Mouse (Mus musculus) MEL-GATA-1-ER (cell line): ENCODE data around the gene Sfr1.

Source experiments
- DNase-seq: peaks from one replicate; pipeline ENCODE4 v3.0.0-alpha.2; 2012; ENCODE audit warnings: low read depth; ENCODE audit errors: extremely low read depth

The Sfr1 gene

GRCm38 (mm10) chr19:47750391-47750790, 18.9 kb downstream of the Sfr1 start:
- DNase-seq, result no peak

- no peak for DNase-seq
Observed at GRCm38 (mm10) chr19:47752456-47752855, 21.0 kb downstream of the Sfr1 start.

- DNase-seq, result no peak
Observed at GRCm38 (mm10) chr19:47753921-47754320, 22.4 kb downstream of the Sfr1 start.

GRCm38 (mm10) chr19:47754931-47755330, 23.4 kb downstream of the Sfr1 start:
- no peak for DNase-seq

- no peak for DNase-seq
Observed at GRCm38 (mm10) chr19:47755625-47756024, 24.1 kb downstream of the Sfr1 start.

DNA sequence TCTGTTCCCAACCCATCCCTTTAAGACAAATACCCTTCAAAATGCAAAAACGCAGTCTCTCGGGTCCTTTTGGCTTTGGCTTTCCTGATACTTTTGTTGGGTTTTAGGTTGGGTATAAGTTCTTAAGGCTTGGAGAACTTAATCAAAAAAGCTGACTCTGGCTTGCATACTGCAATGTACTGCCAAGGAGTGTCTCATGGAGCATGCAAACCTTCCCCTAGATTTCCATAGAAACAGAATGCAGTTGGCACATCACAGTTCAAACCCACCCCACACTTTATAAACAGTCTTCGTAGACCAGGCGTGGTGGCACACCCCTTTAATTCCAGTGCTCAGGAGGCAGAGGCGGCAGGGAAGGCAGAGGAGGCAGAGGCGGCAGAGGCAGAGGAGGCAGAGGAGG, 46.4 kb downstream of the Sfr1 start:
- DNase-seq, result no peak

DNA sequence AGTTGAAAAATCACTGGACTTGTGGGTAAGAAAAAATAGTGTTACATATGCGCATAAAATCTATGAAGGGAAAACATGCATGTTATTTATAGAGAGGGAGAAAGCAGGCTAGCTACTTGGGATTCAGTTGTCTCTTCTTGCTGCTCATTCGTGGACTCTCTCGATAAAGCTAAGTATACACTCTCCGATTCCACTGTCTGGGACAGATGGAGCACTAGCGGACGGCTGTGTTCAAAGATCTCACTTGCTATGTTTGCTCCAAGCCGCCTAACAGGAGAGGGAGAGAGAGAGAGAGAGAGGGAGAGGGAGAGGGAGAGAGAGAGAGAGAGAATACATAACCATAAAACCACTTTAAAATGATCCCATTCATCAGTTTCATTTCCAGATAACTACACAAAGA, 48.7 kb downstream of the Sfr1 start:
- no peak for DNase-seq

DNA sequence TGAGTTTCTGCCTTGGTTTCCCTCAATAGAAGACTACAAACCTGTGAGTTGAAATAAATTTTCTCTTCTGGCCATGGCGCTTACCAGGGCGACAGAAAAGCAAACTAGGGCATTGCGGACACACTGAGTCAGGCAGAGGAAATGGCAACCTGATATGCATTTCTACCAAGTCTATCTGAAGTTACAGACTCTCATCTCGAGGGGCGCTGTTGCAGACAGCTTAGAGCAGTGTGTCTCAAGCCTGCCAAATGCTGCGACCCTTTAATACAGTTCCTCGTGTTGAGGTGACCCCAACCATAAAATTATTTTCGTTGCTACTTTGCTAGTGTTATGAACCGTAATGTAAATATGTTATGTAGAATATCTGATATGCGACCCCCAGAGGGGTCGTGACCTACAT, 49.5 kb downstream of the Sfr1 start:
- peak; percentile 25 for DNase-seq

DNA sequence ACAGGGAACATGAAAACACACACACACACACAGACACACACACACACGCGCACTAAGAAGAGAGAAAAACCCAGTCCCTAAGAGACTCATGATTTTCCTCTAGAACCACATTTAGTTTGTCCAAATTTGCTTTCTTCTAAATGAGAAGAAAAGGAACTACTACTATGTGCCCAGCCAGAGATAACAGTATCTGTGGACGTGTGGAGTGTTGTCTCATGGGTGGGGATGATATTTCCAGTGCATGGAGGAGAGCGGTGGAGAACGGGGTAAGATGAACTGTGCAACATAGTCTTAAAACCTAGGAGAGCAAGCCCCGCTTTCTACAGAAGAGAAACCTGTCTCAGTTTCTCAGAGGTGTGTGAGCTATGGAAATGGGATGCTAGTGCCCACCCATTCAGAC, 52.4 kb downstream of the Sfr1 start:
- DNase-seq, result peak; percentile 56
